Mouse (Mus musculus) C3H10T1/2 (cell line): Measurements from ENCODE around the gene Bbs5. TPM values are rescaled to one million over a fixed set of nuclear protein-coding genes. Genes with fewer than 3 reads are reported as not detected.

Experiments
- polyA plus RNA-seq, 2 experiments: library from polyadenylated mRNA; unstranded; fragments of >200 nt; fragmentation: generic; extraction: Trizol; gene quantifications; one replicate each; pipeline ENCODE4 v1.2.1; 2012; ENCODE audit warnings: missing spikeins in 2 of 2

Bbs5 gene
- 1 to 10 TPM in 1 of 2 experiments, under 1 TPM in 1; 0.18 to 2.4 TPM for polyA plus RNA-seq

DNA sequence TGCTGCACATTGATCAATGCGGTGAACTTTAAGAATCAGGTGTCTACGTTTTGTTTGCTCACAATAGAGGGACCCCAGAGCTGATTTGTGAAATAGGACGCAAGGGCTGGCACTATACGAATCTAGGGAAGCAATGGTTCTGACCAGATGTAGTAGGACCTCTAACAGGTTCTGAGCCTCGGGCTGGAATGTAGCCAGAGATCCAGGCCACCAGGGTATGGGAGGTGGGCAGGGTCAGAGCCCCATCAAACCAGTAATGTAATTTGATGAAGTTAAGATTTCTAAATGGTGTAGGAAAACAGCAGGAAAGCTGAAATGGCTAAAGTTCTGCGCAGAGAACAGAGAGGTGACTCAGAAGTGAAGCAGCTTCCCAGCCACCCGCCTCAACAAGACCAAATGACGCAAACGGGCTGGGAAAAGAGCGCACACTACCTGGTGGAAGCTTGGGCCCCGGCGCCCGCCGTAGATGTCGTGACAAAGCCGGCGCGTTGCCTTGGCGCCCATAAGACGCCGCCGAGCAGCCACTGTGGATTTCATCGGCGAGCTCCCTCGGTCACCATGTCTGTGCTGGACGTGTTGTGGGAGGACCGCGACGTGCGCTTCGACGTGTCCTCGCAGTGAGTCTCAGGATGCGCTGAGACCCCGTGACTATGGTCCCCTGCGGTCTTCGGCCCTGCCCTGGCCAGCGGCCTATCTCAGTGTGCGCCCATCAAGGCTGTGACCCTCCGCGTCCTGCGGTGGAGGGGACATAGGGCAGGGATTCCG is at the start of gene Bbs5:
Gene Bbs5 (plus strand): TSS at position 446 of the 765 bp plus-strand sequence.

DNA sequence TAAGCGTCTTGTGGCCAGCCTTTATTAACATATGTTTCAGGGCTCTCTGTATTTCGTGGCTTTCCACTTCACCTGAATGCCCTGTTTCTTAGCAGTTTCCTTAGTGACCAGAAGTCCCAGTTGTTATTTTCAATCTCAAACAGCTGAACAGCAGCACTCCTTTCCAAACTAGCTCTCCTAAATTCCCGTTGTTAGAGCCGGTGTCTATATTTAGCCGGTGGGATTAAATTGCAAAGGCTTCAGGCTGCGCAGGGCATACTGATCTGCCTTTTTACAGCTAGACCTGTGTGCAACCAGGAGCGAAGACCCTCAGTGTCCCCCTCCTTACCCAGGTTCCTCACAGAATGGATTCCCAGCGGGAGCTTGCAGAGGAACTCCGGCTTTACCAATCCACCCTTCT is 22.9 kb downstream of the Bbs5 start, which contains the start of gene Klhl41:
Gene Klhl41 (plus strand): TSS at position 268 of the 400 bp plus-strand sequence.

DNA sequence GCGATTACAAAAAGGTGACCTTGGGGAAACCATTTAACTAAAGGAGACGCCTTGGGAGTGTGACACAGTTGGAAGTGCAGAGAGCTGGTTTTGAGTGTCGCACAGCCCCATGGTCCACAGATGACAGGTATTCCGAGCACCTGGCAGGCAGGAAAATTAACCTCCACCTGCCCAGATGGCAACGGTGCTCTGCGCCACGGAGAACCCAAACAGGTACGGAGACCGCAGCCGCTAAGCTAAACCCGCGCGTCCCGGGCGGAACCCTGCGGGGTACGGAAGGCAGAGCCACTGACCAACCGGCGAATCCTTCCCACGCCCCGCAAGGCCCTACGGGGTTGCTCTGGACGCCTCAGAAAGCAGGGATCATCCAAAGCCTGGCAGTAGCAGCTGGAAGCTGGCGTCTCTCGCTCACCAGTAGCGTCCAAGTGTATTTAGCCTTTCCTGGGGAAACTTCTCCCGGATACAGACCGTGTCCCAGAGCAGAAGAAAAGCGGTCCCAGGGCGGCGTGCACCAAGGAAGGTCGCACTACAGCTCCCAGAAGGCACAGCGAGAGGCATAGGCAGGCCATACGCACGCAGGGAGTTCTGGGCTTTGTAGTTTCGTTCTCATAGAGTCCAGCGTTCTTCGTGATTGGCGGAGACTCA is 66.1 kb downstream of the Bbs5 start, which contains the start of gene Fastkd1:
Gene Fastkd1 (minus strand): TSS at position 536 of the 645 bp plus-strand sequence.

Other genes starting within 250 kb of the Bbs5 start
- gene Lrp2, start 61.1 kb upstream of the Bbs5 start, polyA plus RNA-seq, result not detected
- under 1 TPM; 0.01 to 0.08 TPM for gene Klhl41, start 22.9 kb downstream of the Bbs5 start, polyA plus RNA-seq
- 1 to 10 TPM in 1 of 2 experiments, under 1 TPM in 1; 0.36 to 3.1 TPM for gene Fastkd1, start 66.3 kb downstream of the Bbs5 start, polyA plus RNA-seq
- gene Ppig, start 75.4 kb downstream of the Bbs5 start, polyA plus RNA-seq, result 1 to 10 TPM; 3.4 to 5.4 TPM
- gene Ccdc173, start 142.4 kb downstream of the Bbs5 start, polyA plus RNA-seq, result under 1 TPM; 0.04 to 0.83 TPM
- 1 to 10 TPM in 1 of 2 experiments, under 1 TPM in 1; 0.51 to 7.3 TPM for gene Phospho2, start 142.5 kb downstream of the Bbs5 start, polyA plus RNA-seq
- gene Klhl23, start 174.8 kb downstream of the Bbs5 start, polyA plus RNA-seq, result 1 to 10 TPM in 1 of 2 experiments, under 1 TPM in 1; 0.15 to 1.6 TPM
- 10 to 100 TPM in 1 of 2 experiments, 1 to 10 TPM in 1; 4.2 to 17.9 TPM for gene Ssb, start 214.4 kb downstream of the Bbs5 start, polyA plus RNA-seq
- gene Mettl5, start 238.4 kb downstream of the Bbs5 start, polyA plus RNA-seq, result 1 to 10 TPM; 1.3 to 5.1 TPM